Mouse (Mus musculus) NIH3T3 (cell line): ENCODE results near the gene Smad3.

Experiments
- DNase-seq: peaks from one replicate; pipeline ENCODE4 v3.0.0-alpha.2; 2012; ENCODE audit warnings: low read depth

Gene Smad3

GRCm38 (mm10) chr9:63745821-63746632 is 11.8 kb downstream of the Smad3 start:
- DNase-seq = peak; percentile 71

DNA sequence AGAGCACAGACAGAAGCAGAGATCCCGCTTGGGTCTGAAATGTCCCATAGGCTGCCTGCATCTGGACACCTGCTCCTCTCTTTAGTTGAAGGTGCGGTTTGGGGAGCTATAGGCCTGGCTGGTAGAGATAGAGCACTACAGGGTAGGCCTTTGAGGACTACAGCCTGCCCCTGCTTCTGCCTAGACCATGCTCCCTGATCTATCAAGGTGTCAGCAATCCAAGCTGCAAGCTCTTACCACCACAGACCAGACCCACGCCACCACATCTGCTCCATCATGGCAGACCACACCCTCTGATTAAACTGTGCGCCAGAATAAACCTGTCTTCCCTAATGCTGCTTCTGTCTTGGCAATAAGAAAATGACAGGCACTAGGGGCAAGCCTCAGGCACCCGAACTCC is 13.2 kb downstream of the Smad3 start:
- DNase-seq = no peak

- peak; percentile 56 for DNase-seq
Measured at GRCm38 (mm10) chr9:63743775-63744174, 14.0 kb downstream of the Smad3 start.

DNA sequence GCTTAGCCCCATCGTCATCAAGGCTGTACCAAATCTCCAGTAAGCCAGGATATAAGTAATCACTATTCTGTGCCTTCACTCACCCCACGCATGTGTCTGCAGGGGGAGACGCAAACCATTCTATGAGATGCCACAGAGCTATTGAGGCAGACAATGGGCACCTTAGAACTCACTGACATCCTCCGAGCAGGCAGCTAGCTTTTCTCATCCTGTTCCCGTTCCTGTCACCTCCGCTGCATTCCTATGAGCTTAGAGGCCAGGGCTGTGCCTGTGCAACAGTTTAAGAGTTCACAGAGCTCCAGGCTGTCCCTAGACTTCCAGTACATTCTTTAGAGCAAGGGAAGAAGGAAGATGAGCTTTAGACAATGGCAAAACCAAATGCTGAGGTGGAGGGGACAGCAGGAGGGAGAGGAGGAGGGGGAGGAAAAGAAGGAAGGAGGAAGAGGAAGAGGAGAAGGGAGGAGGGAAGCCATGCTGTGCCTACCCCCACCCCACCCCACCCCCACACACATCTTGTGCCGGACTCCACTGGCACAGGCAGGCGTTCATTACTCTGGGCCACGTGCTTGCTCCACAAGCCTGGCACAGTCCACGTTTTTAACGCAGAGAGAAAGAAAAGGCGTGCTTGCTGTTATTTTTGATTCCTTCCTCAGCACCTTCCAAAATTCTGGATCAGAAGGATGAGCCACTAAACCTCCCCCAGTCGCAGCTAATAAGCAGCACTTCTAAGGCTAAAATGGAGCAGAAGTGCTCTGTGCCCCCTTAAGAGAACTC is 14.7 kb downstream of the Smad3 start:
- DNase-seq = no peak

GRCm38 (mm10) chr9:63742318-63742717 is 15.5 kb downstream of the Smad3 start:
- DNase-seq = peak; percentile 61

- no peak for DNase-seq
Measured at GRCm38 (mm10) chr9:63741792-63742191, 16.0 kb downstream of the Smad3 start.

GRCm38 (mm10) chr9:63740320-63740841 is 17.4 kb downstream of the Smad3 start:
- DNase-seq = no peak

DNA sequence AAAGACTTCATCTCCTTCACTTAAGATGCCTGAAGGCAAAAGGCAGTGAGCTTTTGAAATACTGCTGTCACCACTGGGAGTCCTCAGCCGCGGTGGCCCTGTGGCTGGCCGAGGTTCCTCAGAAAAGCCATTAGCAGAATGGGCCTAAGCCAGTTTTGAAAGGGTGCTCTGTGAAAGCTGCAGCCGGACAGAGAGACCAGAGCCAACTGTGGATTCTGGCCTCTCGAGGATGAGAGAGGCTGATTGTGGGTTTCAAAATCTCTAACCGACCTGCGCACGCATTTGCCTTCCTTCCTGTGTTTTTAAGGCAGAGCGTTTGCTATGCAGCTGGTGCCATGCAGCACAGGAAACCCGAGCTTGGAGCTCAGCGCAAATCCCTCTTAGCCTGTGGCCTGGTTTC is 19.0 kb downstream of the Smad3 start:
- DNase-seq = no peak

DNA sequence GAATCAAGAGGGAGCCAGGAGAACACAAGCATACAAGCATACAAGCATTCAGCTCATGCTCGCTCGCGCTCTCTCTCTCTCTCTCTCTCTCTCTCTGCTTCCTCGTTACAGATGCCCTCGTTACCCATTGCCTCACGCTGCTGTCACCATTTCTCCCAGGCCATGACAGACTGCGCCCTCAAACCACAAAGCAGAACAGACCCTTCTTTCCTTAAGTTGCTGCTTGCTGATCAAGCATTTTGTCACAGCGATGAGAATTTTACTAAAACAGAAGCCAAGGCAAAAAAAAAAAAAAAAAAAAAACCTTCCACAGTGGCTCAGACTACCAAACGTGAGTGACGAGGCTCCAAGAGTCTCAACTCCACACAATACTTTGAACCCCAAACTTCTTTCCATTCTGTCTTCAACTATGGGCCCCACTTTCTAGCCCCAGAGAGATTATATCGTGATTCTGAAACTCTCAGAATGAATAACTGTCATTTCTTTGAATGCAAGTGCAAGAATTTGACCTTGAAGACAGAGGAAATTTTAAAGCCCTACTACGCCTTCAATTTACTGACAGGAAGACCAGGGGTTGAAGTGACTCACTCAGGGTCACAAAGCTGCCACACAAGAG is 19.6 kb downstream of the Smad3 start:
- no peak for DNase-seq

DNA sequence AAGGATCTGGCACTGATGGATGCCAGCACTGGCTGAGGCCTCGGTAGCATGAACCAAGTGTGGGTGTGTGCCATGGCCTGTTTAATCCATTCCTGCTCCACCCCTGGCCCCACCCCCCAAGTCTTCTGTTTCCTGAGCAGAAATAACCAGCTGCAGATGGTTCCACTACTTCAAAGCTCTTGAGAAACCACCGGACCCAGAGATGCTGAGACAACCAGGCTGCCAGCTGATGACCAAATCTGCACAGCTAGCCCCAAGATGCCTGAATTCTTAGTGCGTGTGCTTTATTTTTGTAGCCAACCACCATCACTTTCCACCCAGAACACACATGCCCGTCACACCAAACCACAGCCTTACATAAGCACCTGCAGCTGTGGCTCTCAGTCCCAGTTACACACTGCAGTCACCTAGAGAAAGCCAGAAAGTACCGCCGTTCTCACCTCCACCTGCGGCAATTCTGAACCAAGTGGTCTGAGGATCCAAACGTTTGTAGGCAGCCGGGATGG is 20.3 kb downstream of the Smad3 start:
- DNase-seq = peak; percentile 83

DNA sequence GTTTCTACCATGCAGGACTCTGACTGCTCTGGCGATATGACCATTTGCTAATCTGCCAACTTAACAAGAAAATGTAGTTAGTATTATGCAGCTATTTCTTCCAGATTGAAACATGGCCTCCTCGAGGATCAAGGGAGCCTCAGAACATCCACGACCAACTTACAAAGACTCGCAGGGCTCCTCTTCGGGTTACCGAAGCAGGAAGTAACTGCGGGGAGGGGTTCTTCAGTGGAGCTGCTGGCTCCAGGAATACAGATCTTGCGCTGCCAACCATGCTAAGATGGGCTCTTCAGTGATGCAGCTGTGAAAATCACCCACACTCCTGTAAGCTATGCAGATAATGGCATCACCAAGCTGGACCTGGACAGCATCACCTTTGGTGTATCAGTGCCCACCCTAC is 23.5 kb downstream of the Smad3 start:
- no peak for DNase-seq

GRCm38 (mm10) chr9:63732700-63733099 is 25.1 kb downstream of the Smad3 start:
- no peak for DNase-seq

DNA sequence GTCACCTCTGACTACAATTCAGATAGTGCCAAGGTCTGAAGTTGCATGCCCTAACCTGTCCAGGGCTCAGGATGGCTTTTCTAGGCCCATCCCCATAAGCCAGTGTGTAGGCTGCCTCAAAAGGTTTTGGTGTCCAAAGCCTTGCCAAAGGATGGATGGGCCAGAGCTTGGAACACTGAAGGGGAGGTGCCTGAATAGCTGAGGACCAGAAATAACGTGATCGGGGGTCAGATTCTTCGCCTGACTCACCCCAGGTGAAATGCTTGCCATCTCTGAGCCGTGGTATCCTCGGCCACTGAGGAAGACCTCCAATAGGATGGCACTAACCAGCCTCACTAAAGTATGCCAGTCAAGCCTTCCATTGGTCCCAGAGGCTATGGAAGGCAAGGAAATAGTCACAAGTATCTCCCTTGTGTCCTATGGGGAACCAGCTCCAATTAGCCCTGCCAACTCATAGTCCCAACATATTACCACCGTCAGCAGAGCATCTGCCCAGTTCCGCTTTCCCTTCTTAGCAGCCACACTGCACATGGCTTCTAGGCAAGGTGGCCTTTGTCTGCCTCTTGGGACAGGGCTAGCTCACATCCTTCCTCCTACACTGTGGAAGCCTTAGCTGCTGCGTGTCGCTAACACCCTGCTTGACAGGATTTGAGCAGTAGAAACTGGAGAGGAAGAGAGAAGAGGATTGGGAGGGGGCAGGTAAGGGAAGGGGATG is 26.5 kb downstream of the Smad3 start:
- DNase-seq = no peak

GRCm38 (mm10) chr9:63728969-63729368 is 28.8 kb downstream of the Smad3 start:
- DNase-seq = no peak

- no peak for DNase-seq
Measured at GRCm38 (mm10) chr9:63727070-63727469, 30.7 kb downstream of the Smad3 start.

DNA sequence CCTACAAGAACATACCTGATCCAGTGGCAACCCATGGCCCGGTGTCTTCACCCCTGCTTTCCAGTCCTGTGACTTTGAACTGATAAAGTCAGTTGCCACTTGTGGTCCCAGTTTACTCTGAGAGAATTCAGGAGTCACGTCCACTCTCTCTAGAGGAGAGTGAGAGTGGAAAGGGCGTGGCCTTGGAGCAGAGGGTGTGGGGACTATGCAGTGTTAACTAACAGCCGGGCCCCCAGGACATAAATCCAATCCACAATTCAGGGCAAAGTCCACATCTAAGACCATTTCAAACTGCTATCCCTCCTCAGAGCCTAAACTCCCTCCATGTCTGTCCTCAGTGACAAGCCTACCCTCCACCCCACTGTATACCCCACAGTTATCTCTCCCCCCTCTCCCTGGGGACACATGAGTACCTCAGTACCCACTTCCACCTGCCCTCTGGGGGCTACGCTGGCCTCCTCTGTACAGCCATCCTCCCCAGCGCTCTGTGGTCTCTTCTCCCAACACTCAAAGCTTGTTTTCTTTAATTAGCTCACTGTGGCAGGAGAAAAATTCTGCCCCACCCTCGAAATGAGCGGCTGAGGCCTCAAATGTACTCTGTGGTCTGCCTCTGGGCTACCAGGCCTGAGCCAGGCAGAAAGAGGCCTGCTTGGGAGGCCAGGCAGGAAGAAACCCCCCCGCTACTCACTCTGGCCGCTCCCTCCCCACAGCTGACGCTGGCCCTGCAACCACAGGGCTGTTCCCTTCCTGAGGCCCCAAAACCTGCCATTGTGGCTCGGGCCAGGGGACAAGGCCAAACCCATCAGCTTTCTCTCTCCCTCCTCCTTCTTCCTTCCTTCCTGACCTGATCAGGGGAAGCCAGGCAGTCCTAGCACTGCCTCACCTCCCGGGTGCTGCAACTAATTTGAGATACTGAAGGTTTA is 31.4 kb downstream of the Smad3 start:
- DNase-seq = no peak

DNA sequence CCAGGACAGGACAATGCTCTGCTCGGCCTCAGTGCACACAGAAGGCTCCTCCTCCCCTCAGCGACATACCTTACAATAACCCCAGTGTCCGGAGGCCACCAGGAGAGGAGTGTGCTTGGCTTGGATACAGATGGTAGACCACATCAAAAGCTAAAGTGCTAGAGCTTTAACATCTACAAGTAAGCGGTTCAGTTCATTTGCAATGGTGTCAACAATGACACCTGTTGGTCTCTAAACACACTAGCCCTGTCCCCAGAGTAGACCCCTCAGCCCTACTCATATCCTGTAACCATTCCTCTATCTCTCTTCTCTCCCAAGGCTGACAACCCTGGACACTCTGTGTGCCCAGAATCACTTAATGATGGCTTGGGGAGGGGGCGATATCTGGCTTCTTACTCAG is 33.0 kb downstream of the Smad3 start:
- no peak for DNase-seq

GRCm38 (mm10) chr9:63722918-63723317 is 34.9 kb downstream of the Smad3 start:
- no peak for DNase-seq

- DNase-seq = no peak
Measured at GRCm38 (mm10) chr9:63722350-63722749, 35.4 kb downstream of the Smad3 start.

DNA sequence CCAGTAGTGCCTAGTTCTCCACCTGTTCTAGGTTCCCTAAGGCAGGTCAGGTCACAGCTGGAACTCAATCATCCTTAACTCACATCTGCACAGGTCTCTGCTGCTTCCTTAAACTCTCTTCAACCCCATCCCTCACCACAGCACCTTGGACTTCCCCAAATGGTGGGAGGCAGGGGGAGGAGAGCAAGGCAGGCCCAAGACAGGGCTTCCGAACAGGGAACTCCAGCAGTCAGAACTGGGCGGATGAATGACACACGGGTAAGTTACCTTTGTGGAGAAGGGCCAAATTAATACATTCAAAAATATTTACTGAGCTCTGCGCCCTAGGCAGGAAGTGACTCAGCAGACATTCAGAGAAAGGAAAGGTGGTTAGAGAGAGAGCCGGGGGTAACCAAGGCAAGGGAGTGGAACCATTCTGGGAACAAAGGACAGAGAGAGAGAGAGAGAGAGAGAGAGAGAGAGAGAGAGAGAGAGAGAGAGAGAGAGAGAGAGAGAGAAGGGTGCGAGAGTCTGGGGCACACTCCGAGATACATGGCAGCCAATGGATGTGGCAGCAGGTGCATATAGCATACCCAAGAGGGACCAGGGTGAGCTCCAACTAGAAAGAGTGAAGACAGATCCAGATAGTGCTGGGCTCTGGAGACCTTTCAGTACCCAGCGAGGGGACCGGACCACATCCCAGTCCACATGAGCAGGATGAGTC is 36.1 kb downstream of the Smad3 start:
- no peak for DNase-seq
